Mouse (Mus musculus) stomach, postnatal 0 days (tissue): ENCODE results near the gene Wwc1. TPM values are rescaled to one million over a fixed set of nuclear protein-coding genes. Genes with fewer than 3 reads are reported as not detected.
A peak's percentile ranks its signal among the peaks of the same experiment; 100 is the strongest.

Experiments used
- ATAC-seq: fragments of 200-750 bp; cut with Nextera tagmentation; 2 replicates; pipeline ENCODE4 v1.8.0; 2017; ENCODE audit not compliant: low FRiP score, low TSS enrichment
- DNase-seq: peaks from one replicate; pipeline ENCODE4 v3.0.0-alpha.2; 2016; ENCODE audit warnings: low spot score
- H3K27ac ChIP-seq: fragments of 300-500 bp; sonication (generic); replicated peaks from 2 replicates; pipeline ENCODE4 v1.5.1; 2014; ENCODE audit warnings: mild to moderate bottlenecking, control low read depth
- H3K27me3 ChIP-seq: fragments of 300-500 bp; sonication (generic); 2 replicates; pipeline ENCODE4 v1.6.1; 2014; ENCODE audit warnings: low read length; ENCODE audit not compliant: control insufficient read depth, insufficient read depth
- H3K36me3 ChIP-seq: fragments of 300-500 bp; sonication (generic); 2 replicates; pipeline ENCODE4 v1.6.1; 2014; ENCODE audit warnings: low read length, mixed read lengths; ENCODE audit not compliant: control insufficient read depth, insufficient read depth
- H3K4me1 ChIP-seq: fragments of 300-500 bp; sonication (generic); replicated peaks from 2 replicates; pipeline ENCODE4 v1.6.1; 2014; ENCODE audit warnings: antibody characterized with exemption; ENCODE audit not compliant: control insufficient read depth, insufficient read depth
- H3K4me2 ChIP-seq: fragments of 300-500 bp; sonication (generic); replicated peaks from 2 replicates; pipeline ENCODE4 v1.6.1; 2014; ENCODE audit warnings: low read depth, mild to moderate bottlenecking, control low read depth, moderate library complexity
- H3K4me3 ChIP-seq: fragments of 300-500 bp; sonication (generic); 2 replicates; pipeline ENCODE4 v1.5.1; 2014; ENCODE audit warnings: low read depth, low read length, control low read depth
- H3K9ac ChIP-seq: fragments of 300-500 bp; sonication (generic); 2 replicates; pipeline ENCODE4 v1.6.1; 2014; ENCODE audit warnings: mild to moderate bottlenecking, low read length, control low read depth, mixed read lengths
- H3K9me3 ChIP-seq: fragments of 300-500 bp; sonication (generic); 2 replicates; pipeline ENCODE4 v1.6.1; 2016; ENCODE audit warnings: low read length; ENCODE audit not compliant: control insufficient read depth
- CTCF ChIP-seq: IDR thresholded peaks from 2 replicates; pipeline ENCODE4 v1.5.1; 2016; ENCODE audit warnings: antibody characterized with exemption, low read depth, mild to moderate bottlenecking, moderate library complexity
- EP300 ChIP-seq: optimal IDR thresholded peaks from 2 replicates; pipeline ENCODE3; 2016; ENCODE audit warnings: antibody characterized with exemption
- WGBS: fragments of 180-500 bp; shearing (Covaris S2); extraction: QIAGEN DNeasy Blood & Tissue Kit; methylation state at CpG from one replicate; pipeline ENCODE4 v1.1.7; 2014; 5-methylcytosine and 5-hydroxymethylcytosine counted together
- polyA plus RNA-seq: library from polyadenylated mRNA; unstranded; fragments of >200 nt; fragmentation: Nextera tagmentation; extraction: Ambion mirVana; gene quantifications from 2 replicates; pipeline ENCODE4 v1.2.1, GENCODE M21; 2015

Wwc1 gene
- polyA plus RNA-seq, 1 experiment from 2014 or later, result 7.8 TPM

- ATAC-seq (peak; percentile 84), DNase-seq (peak; percentile 69)
- Histone ChIP-seq H3K9me3 (no peaks in the 10 kb centered on the region), H3K27me3 (no peaks in the 10 kb centered on the region), H3K27ac (peak overlapping the region; percentile 77), H3K4me3 (no peak overlapping the region), H3K4me1 (no peaks in the 10 kb centered on the region), H3K4me2 (no peak overlapping the region), H3K9ac (no peak overlapping the region), H3K36me3 (no peaks in the 10 kb centered on the region)
- peak; percentile 88 for TF ChIP-seq EP300
- TF ChIP-seq CTCF, result no peak
- WGBS, result 22% methylated on average over 3 of the region's 3 CpGs
Measured at GRCm38 (mm10) chr11:35955572-35955971, 24.8 kb downstream of the Wwc1 start.

- TF ChIP-seq EP300 (no peak), CTCF (no peak)
- Histone ChIP-seq H3K27me3 (no peaks in the 10 kb centered on the region), H3K4me3 (no peak overlapping the region), H3K4me1 (peaks cover 4% of the 10 kb centered on the region; the same call in 1 of the 2 replicates), H3K9ac (no peak overlapping the region), H3K27ac (no peak overlapping the region), H3K4me2 (no peak overlapping the region), H3K9me3 (no peaks in the 10 kb centered on the region), H3K36me3 (no peaks in the 10 kb centered on the region)
- ATAC-seq (no peak), DNase-seq (no peak)
- 90% methylated on average over 4 of the region's 4 CpGs for WGBS
Measured at GRCm38 (mm10) chr11:35953179-35953578, 27.1 kb downstream of the Wwc1 start.

- H3K9ac ChIP-seq, result no peak overlapping the region
- DNase-seq, result peak; percentile 25
- no peaks in the 10 kb centered on the region for H3K36me3 ChIP-seq
- H3K4me1 ChIP-seq, result peaks cover 4% of the 10 kb centered on the region; the same call in 1 of the 2 replicates
- no peaks in the 10 kb centered on the region for H3K9me3 ChIP-seq
- H3K4me3 ChIP-seq, result no peak overlapping the region
- WGBS, result 29% methylated on average over 4 of the region's 4 CpGs
- H3K27me3 ChIP-seq, result no peaks in the 10 kb centered on the region
- peak overlapping the region; percentile 74 for H3K27ac ChIP-seq
- no peak overlapping the region for H3K4me2 ChIP-seq
- TF ChIP-seq CTCF, result no peak
- no peak for TF ChIP-seq EP300
- ATAC-seq, result no peak; the same call in 1 of the 2 replicates
Measured at GRCm38 (mm10) chr11:35951727-35952065, 28.6 kb downstream of the Wwc1 start.

- H3K9ac ChIP-seq, result no peak overlapping the region
- ATAC-seq, result no peak
- DNase-seq, result no peak
Measured at GRCm38 (mm10) chr11:35951058-35951726, 29.1 kb downstream of the Wwc1 start.

GRCm38 (mm10) chr11:35950466-35950865 lies 29.9 kb downstream of the Wwc1 start:
- Histone ChIP-seq H3K9me3 (no peaks in the 10 kb centered on the region), H3K9ac (no peak overlapping the region), H3K27ac (peak overlapping the region; percentile 74), H3K4me1 (peaks cover 4% of the 10 kb centered on the region; the same call in 1 of the 2 replicates), H3K36me3 (no peaks in the 10 kb centered on the region), H3K4me3 (no peak overlapping the region), H3K27me3 (no peaks in the 10 kb centered on the region), H3K4me2 (no peak overlapping the region)
- WGBS, result 42% methylated on average over 7 of the region's 7 CpGs
- DNase-seq, result peak; percentile 22
- 0 out of 2 replicates have a peak, but pooled peaks have one; percentile 40 for ATAC-seq
- no peak for TF ChIP-seq CTCF
- TF ChIP-seq EP300, result no peak

More at GRCm38 (mm10) chr11:35951058-35951726, 29.1 kb downstream of the Wwc1 start:
- Histone ChIP-seq H3K4me3 (no peak overlapping the region), H3K27me3 (no peaks in the 10 kb centered on the region), H3K27ac (peak overlapping the region; percentile 74), H3K36me3 (no peaks in the 10 kb centered on the region), H3K9me3 (no peaks in the 10 kb centered on the region), H3K4me2 (no peak overlapping the region), H3K4me1 (peaks cover 4% of the 10 kb centered on the region; the same call in 1 of the 2 replicates)
- 57% methylated on average over 15 of the region's 15 CpGs for WGBS
- TF ChIP-seq EP300 (no peak), CTCF (no peak)

- H3K4me3 ChIP-seq, result no peak overlapping the region
- no peak overlapping the region for H3K9ac ChIP-seq
- no peaks in the 10 kb centered on the region for H3K36me3 ChIP-seq
- no peak for ATAC-seq
- no peaks in the 10 kb centered on the region for H3K9me3 ChIP-seq
- H3K27ac ChIP-seq, result peak overlapping the region; percentile 74
- no peaks in the 10 kb centered on the region for H3K27me3 ChIP-seq
- no peak for DNase-seq
- no peak for TF ChIP-seq EP300
- no peak for TF ChIP-seq CTCF
- H3K4me2 ChIP-seq, result no peak overlapping the region
- peaks cover 4% of the 10 kb centered on the region; the same call in 1 of the 2 replicates for H3K4me1 ChIP-seq
- 64% methylated on average over 3 of the region's 3 CpGs for WGBS
Measured at GRCm38 (mm10) chr11:35950011-35950410, 30.3 kb downstream of the Wwc1 start.
